In genomic region chr17:74873756-74874155, GRCm38 (mm10) we compare ENCODE assay signal across 23 mouse cellular contexts.
DNase-seq lines count a peak whose midpoint lies in the region; TF ChIP-seq lines count a peak whose summit lies in the region.
"Had no signal": no experiment of that assay in that cellular context is flagged by ENCODE, and none has a peak within 500 bp of the region (broad histone marks: within the 10 kb centered on the region; RNA-seq: fewer than 3 reads in every experiment).

No protein-coding gene starts in this region.

- no peak for TF ChIP-seq RAD21 in MEL (IDR thresholded peaks at IDR 0.05; ENCODE audit: low read depth, low read length)

- intact Hi-C loops in heart, postnatal 14 days (cut with DNase I): no loop called here

- no peaks in the 10 kb centered on the region for H3K79me2 ChIP-seq in MEL (ENCODE audit: control insufficient read depth, insufficient read depth, low read length, poor library complexity)

- no peaks in the 10 kb centered on the region for H3K36me3 ChIP-seq in heart, embryonic 10.5 days
- H3K36me3 ChIP-seq in kidney, adult 2 months (ENCODE audit: control insufficient read depth, insufficient read depth, low read length): no peaks in the 10 kb centered on the region
- peaks cover 0 to 45% of the 10 kb centered on the region in 2 experiments; a peak in 2 of 4 replicates for H3K36me3 ChIP-seq in MEL (ENCODE audit: control insufficient read depth in 1 of 2, insufficient read depth in 2 of 2, low read length in 2 of 2)
- H3K36me3 ChIP-seq: embryonic facial prominence, embryonic 13.5 days; embryonic facial prominence, embryonic 15.5 days; forebrain, embryonic 10.5 days; forebrain, embryonic 12.5 days had no signal

- 87% methylated on average over 1 of the region's 1 CpGs for WGBS in heart, embryonic 10.5 days
- 38% methylated on average over 1 of the region's 1 CpGs for WGBS in kidney, adult 2 months

- peak overlapping the region; percentile 42; the same call in 1 of the 2 replicates for H3K27ac ChIP-seq in heart, embryonic 10.5 days
- H3K27ac ChIP-seq in kidney, adult 2 months (ENCODE audit: insufficient read depth, low read depth, low read length): no peak overlapping the region
- H3K27ac ChIP-seq in MEL (ENCODE audit: control insufficient read depth, low read depth, low read length): peak overlapping the region; percentile 21; the same call in 1 of the 2 replicates
- H3K27ac ChIP-seq: embryonic facial prominence, embryonic 13.5 days; embryonic facial prominence, embryonic 15.5 days; forebrain, embryonic 10.5 days; forebrain, embryonic 12.5 days had no signal

- no peak overlapping the region for H3K9ac ChIP-seq in MEL (ENCODE audit: control insufficient read depth, low read depth, low read length, poor library complexity, severe bottlenecking)
- H3K9ac ChIP-seq: embryonic facial prominence, embryonic 13.5 days; embryonic facial prominence, embryonic 15.5 days; forebrain, embryonic 12.5 days had no signal

- no peaks in the 10 kb centered on the region for H3K27me3 ChIP-seq in heart, embryonic 10.5 days (ENCODE audit: insufficient read depth, poor library complexity, severe bottlenecking)
- H3K27me3 ChIP-seq in kidney, adult 2 months (replicated peaks; ENCODE audit: control insufficient read depth, insufficient read depth, low read length): no peaks in the 10 kb centered on the region
- H3K27me3 ChIP-seq in MEL (ENCODE audit: control insufficient read depth in 1 of 2, insufficient read depth in 2 of 2, low read length in 2 of 2): no peaks in the 10 kb centered on the region
- H3K27me3 ChIP-seq: embryonic facial prominence, embryonic 13.5 days; embryonic facial prominence, embryonic 15.5 days; forebrain, embryonic 12.5 days; Patski had no signal

- H3K4me3 ChIP-seq in heart, embryonic 10.5 days: no peak overlapping the region
- no peak overlapping the region for H3K4me3 ChIP-seq in kidney, adult 2 months (ENCODE audit: insufficient read depth, low read depth, low read length)
- no peak overlapping the region for H3K4me3 ChIP-seq in MEL (ENCODE audit: control insufficient read depth in 1 of 2, insufficient read depth in 1 of 2, low read depth in 2 of 2, low read length in 2 of 2)
- H3K4me3 ChIP-seq: embryonic facial prominence, embryonic 13.5 days; embryonic facial prominence, embryonic 15.5 days; erythroblast, embryonic 14.5 days; forebrain, embryonic 10.5 days; forebrain, embryonic 12.5 days had no signal

- peaks cover 64% of the 10 kb centered on the region for H3K4me1 ChIP-seq in heart, embryonic 10.5 days
- H3K4me1 ChIP-seq in kidney, adult 2 months (ENCODE audit: control insufficient read depth, insufficient read depth, low read length): no peaks in the 10 kb centered on the region
- peaks cover 38 to 45% of the 10 kb centered on the region in 2 experiments for H3K4me1 ChIP-seq in MEL (ENCODE audit: control insufficient read depth in 1 of 2, insufficient read depth in 2 of 2, low read length in 2 of 2)

- TF ChIP-seq POLR2A in kidney, adult 2 months (IDR thresholded peaks at IDR 0.05; ENCODE audit: low read depth, low read length): no peak
- no peak for TF ChIP-seq POLR2A in MEL (IDR thresholded peaks at IDR 0.05; ENCODE audit: control insufficient read depth in 1 of 2, insufficient read depth in 1 of 2, low read depth in 1 of 2, low read length in 2 of 2, poor library complexity in 1 of 2)

- TF ChIP-seq EP300 in MEL (IDR thresholded peaks at IDR 0.05; ENCODE audit: low read depth in 1 of 2, low read length in 2 of 2): no peak; a peak in 1 of 4 replicates

- DNase-seq in heart, embryonic 10.5 days (ENCODE audit: low spot score): no peak
- DNase-seq in heart, postnatal 14 days: no peak
- DNase-seq in kidney, adult 2 months: peak; percentile 65
- no peak for DNase-seq in kidney, postnatal 25 days
- peak; percentile 14 for DNase-seq in MEL (ENCODE audit: low read depth, low spot score)
- DNase-seq in adipocyte (ENCODE audit: low spot score): peak; percentile 39
- DNase-seq in yolk sac, embryonic 10.5 days (ENCODE audit: low spot score): no peak
- DNase-seq: adrenal gland, adult 2 months; adrenal gland, postnatal 10 days; adrenal gland, postnatal 25 days; cerebellum, adult 11 months; cerebellum, adult 18-20 months; cerebellum, adult 8-10 months; cerebellum, adult 9-11 months; cerebellum, postnatal 14 days; cerebellum, postnatal 36 days; embryo, embryonic 11 days had no signal

- no peaks in the 10 kb centered on the region for H3K9me3 ChIP-seq in heart, embryonic 10.5 days
- H3K9me3 ChIP-seq in MEL (replicated peaks; ENCODE audit: insufficient read depth, low read length): no peaks in the 10 kb centered on the region
- H3K9me3 ChIP-seq: embryonic facial prominence, embryonic 13.5 days; embryonic facial prominence, embryonic 15.5 days; forebrain, embryonic 10.5 days; forebrain, embryonic 12.5 days had no signal

- TF ChIP-seq CTCF in kidney, adult 2 months (conservative IDR thresholded peaks at IDR 0.05; ENCODE audit: insufficient read depth, insufficient read length, low read depth, low read length): no peak
- no peak for TF ChIP-seq CTCF in MEL (IDR thresholded peaks at IDR 0.05 in 2 of 3, conservative IDR thresholded peaks at IDR 0.05 in 1 of 3; ENCODE audit: control insufficient read depth in 1 of 3, insufficient read depth in 1 of 3, low read depth in 2 of 3, low read length in 3 of 3, poor library complexity in 1 of 3, severe bottlenecking in 1 of 3)

TF ChIP-seq in MEL, 35 proteins besides CTCF, POLR2A, EP300 and RAD21:
- TF ChIP-seq POLR2AphosphoS5 (IDR thresholded peaks at IDR 0.05; ENCODE audit: borderline replicate concordance, low read depth, low read length): no peak
- no peak for TF ChIP-seq MYB (IDR thresholded peaks at IDR 0.05; ENCODE audit: low read depth, low read length)
- TF ChIP-seq GABPA (IDR thresholded peaks at IDR 0.05; ENCODE audit: low read depth, low read length): no peak
- no peak for TF ChIP-seq MEF2A (IDR thresholded peaks at IDR 0.05; ENCODE audit: extremely low read depth, insufficient replicate concordance, low read depth, low read length, poor library complexity, severe bottlenecking)
- no peak for TF ChIP-seq TCF12 (IDR thresholded peaks at IDR 0.05; ENCODE audit: low read depth, low read length)
- TF ChIP-seq POLR2AphosphoS2 (IDR thresholded peaks at IDR 0.05; ENCODE audit: low read length): no peak
- no peak for TF ChIP-seq GATA1 (IDR thresholded peaks at IDR 0.05; ENCODE audit: low read depth, low read length)
- no peak for TF ChIP-seq NRF1 (IDR thresholded peaks at IDR 0.05; ENCODE audit: insufficient read depth, low read depth, low read length, poor library complexity, severe bottlenecking)
- no peak for TF ChIP-seq MXI1 (IDR thresholded peaks at IDR 0.05; ENCODE audit: low read depth, low read length)
TF ChIP-seq in MEL: peak in this region for 0.

Comparison
In these comparisons a context has a peak if more than half of its experiments do, and no peak if none do; other contexts are left out.
1. DNase-seq: peak in kidney, adult 2 months (single experiment), MEL (single experiment) and adipocyte (single experiment); none in heart, embryonic 10.5 days (single experiment), heart, postnatal 14 days (0 of 2), kidney, postnatal 25 days (0 of 2) and yolk sac, embryonic 10.5 days (single experiment).